Mouse (Mus musculus) cerebellum, postnatal 14 days (tissue): ENCODE measurements around the gene Hist1h2be.
A peak's percentile ranks its signal among the peaks of the same experiment; 100 is the strongest.
"Not testable (repeated sequence)": the region's sequence is repeated elsewhere in the genome, so short reads cannot be mapped to it uniquely, and the experiment has no call there.

Experiments used
- DNase-seq, 2 experiments: peaks; one replicate each; pipeline ENCODE4 v3.0.0; 2021; ENCODE audit warnings: mixed read lengths in 2 of 2

The Hist1h2be gene

DNA sequence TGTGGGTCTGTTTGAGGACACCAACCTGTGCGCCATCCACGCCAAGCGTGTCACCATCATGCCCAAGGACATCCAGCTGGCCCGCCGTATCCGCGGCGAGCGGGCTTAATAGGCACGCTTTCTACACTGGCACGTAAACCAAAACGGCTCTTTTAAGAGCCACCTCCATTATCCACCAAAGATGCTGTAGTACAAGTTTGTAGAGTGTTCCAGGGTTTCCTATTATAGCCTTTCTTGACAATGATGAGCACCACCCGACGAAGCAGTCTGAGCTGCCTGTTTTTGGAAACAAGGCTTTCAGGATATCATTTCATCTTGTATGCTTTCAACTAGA, 76.2 kb downstream of the Hist1h2be start:
- DNase-seq = peak in 1 of 2 experiments; percentile 21

DNA sequence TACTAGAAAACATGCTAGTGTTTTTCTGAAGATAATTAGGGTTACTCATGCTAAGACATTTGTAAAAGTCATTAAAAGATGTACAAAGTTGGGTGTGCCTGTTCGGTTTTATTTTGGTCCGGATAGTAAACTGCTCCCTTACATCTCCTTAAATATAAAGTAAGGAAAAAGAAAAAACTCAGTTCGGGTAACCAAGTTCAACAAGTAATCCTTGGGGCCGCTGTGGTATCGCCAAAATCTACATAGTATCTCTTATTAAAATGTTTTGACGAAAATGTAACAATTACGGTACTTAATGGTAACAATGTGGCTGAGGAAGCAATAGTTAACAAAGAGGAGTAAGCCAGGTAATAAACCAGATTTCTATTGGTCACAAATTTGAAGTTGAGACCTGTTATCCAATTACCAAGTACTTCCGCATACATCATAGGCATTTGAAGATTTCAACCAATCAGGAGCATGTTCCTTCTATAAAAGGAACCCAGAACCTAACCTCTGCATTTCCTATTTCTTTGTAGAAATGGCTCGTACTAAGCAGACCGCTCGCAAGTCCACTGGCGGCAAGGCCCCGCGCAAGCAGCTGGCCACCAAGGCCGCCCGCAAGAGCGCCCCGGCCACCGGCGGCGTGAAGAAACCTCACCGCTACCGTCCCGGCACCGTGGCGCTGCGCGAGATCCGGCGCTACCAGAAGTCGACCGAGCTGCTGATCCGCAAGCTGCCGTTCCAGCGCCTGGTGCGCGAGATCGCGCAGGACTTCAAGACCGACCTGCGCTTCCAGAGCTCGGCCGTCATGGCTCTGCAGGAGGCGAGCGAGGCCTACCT, 76.7 kb downstream of the Hist1h2be start, which contains the start of gene Hist1h3f:
Hist1h3f (plus strand) TSS at position 88 of the 822 bp plus-strand sequence.
- peak; percentile 59 to 83 for DNase-seq

DNA sequence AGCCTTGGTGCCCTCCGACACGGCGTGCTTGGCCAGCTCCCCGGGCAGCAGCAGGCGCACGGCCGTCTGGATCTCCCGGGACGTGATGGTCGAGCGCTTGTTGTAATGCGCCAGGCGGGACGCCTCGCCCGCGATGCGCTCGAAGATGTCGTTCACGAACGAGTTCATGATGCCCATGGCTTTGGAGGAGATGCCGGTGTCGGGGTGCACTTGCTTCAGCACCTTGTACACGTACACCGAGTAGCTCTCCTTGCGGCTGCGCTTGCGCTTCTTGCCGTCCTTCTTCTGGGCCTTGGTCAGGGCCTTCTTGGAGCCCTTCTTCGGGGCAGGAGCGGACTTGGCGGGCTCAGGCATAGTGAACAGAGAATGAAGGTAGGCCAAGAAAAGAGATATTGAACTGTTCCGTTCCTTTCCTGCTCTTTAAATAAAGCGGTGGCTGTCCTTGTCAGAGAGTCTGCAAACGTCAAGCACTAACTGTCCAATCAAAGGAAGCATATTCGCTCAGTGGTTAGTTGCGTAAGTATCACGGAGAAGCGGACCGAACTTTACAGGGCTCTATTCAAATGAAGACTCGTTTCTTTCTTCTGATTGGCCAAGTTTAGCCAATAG, 77.8 kb downstream of the Hist1h2be start, which contains the start of gene Hist1h2bh:
Hist1h2bh (minus strand) TSS at position 394 of the 609 bp plus-strand sequence.
- DNase-seq = peak; percentile 16 to 59

DNA sequence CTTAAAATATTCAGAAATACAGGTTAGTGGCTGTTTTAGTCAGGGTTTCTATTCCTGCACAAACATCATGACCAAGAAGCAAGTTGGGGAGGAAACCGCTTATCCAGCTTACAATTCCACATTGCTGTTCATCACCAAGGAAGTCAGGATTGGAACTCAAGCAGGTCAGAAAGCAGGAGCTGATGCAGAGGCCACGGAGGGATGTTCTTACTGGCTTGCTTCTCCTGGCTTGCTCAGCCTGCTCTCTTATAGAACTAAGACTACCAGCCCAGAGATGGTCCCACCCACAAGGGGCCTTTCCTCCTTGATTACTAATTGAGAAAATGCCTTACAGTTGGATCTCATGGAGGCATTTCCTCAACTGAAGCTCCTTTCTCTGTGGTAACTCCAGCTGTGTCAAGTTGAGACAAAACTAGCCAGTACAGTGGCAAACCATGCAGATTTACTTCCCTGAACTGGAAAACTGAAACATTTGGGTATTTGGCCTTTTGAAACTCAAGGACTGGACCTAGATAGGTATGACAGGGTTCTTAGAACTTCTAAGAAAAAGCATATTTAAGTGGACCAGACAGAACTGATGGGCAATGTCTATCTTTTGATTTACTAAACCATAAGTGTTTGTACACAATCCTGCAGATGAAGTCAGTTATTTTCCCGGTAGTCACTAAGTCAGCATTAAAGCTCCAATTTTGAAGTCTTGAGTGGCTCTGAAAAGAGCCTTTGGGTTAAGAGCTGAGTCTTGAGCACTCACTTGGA, 78.5 kb downstream of the Hist1h2be start:
- DNase-seq = not testable (repeated sequence)

- DNase-seq = no peak
These were observed 79.4 kb downstream of the Hist1h2be start for GRCm38 (mm10) chr13:23541497-23541896.

DNA sequence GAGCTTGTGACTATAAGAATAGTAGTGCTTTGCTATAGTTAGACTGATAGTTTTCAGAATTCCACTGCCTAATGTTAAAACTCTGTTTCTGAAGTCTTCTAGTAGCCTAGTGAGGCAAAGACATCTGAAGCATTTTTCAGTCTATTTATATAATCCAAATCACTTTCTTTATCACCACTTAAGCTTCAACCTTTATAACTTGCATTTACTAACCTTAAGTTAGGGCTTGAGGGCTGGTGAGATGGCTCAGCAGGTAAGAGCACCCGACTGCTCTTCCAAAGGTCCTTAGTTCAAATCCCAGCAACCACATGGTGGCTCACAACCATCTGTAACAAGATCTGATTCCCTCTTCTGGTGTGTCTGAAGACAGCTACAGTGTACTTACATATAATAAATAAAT, 81.1 kb downstream of the Hist1h2be start:
- DNase-seq = not testable (repeated sequence)

DNA sequence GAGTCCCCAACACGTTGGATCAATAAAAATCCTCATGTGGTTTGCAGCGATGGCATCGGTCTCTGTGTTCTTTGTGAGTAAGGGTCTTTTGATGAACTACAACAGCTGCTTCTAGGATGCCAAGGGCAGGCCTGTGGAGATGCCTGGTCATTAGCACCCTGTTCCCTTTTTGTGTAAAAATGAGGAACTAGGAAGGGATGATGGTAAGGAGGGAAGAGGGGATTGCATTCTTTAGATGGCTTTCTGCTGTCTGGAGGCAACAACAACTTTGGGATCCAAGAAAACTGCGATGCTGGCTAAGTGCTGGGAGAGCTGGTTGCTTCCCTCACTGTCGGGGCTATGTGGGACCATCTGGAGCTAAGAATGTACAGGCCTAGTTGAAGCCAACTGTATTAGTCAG, 82.7 kb downstream of the Hist1h2be start:
- DNase-seq = no peak

DNA sequence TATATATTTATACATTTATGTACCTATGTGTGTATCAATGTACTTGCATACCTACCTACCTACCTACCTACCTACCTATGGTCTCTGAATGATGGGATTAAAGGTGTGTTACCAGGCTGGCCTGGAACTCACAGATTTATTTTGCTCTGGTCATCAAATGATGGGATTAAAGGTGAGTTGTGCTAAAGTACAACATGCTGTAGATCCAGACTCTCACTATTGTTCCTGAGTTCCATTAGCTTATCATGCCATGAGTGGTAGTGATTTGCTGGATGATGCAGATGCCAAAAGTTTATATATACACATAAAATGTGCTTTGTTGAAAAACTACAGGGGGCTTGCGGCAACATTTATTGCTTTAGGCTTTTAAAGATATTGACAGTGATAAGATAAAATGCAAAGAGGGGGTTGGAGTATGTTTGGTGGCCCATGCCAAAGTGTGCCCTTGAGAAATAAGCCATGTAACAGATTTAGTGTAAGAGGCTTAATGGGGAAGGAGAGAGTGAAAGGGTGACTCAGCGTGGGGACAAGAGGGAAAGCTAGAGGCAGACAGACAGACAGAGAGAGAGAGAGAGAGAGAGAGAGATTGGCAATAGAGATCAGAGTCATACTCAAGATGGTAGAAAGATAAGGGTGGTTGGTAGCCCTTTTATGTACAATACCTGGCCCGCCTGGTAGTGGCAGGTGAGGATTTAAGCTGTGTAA, 83.8 kb downstream of the Hist1h2be start:
- DNase-seq = no peak

- DNase-seq = no peak
These were observed 84.7 kb downstream of the Hist1h2be start for GRCm38 (mm10) chr13:23536076-23536822.

DNA sequence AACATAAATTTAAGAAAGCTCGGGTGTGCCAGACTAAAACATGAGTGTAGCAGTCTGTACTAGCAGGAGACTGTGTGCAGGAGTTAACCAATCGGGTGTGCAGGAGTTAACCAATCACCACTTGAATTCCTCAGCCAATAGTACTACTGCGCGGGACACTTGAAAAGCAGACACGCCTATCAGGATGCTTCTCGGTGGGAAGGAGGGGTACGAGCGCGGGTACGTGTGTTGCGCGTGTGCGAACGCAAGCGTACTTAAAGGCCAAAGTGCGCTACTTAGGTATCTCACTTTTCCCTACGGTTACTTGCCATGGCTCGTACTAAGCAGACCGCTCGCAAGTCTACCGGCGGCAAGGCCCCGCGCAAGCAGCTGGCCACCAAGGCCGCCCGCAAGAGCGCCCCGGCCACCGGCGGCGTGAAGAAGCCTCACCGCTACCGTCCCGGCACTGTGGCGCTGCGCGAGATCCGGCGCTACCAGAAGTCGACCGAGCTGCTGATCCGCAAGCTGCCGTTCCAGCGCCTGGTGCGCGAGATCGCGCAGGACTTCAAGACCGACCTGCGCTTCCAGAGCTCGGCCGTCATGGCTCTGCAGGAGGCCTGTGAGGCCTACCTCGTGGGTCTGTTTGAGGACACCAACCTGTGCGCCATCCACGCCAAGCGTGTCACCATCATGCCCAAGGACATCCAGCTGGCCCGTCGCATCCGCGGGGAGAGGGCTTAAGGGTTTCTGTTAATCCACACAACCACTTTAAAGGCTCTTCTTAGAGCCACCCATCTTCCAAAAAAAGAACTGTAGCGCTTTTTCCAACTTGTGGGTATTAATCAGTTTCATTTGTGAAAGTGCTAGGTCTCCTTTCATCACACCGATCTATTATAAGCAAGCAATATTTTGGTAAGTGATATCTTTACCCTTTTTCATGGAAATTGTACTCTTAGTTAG, 85.5 kb downstream of the Hist1h2be start, which contains the start of gene Hist1h3g:
Hist1h3g (plus strand) TSS at position 286 of the 939 bp plus-strand sequence.
- DNase-seq = peak; percentile 89 to 93

DNA sequence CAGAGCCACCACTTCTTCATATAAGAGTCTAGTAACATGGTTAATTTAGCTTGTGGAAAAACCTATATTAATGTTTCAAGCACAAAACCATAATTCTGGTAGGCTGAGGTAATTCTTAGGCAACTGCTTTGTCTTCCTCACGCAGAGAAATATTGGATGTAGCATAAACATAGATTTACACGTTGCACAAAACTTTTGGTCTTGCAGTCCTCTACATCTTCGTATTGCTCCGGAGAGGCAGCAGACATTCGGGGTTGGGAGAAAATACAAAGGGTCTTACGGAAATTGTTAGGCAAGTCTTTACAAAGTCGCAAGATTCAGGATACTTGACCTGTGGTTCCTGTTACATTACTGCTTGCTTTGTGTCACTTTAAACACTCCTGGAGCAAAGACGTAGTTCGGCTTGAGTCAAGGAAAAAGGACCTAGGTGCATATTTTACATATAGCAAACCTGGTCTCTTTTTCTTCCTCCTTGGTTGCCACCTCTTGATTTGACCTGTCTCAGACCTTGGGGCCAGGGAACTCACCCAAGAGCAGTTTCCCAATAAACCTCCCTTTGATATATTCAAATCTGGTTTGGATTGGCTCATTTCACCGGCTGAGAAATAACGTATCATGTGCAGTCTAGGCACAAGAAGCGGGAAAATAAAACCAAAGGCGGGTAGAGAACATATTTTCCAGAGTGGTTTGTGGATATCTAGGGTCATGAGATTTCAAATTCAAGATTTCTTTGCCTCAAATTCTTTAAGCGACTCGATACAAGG, 86.4 kb downstream of the Hist1h2be start:
- DNase-seq = no peak
